In genomic region chr5:64043694-64044453, GRCm38 (mm10) we compare ENCODE assay signal across 18 mouse cellular contexts. TPM values are rescaled to one million over a fixed set of nuclear protein-coding genes. Genes with fewer than 3 reads are reported as not detected.
DNase-seq lines count a peak whose midpoint lies in the region; ATAC-seq and TF ChIP-seq lines count a peak whose summit lies in the region.
"Had no signal": no experiment of that assay in that cellular context is flagged by ENCODE, and none has a peak within 500 bp of the region (broad histone marks: within the 10 kb centered on the region; RNA-seq: fewer than 3 reads in every experiment).

No protein-coding gene starts in this region.

- no peak for TF ChIP-seq CTCF in brain, embryonic 14.5 days (IDR thresholded peaks at IDR 0.05; ENCODE audit: borderline replicate concordance, extremely low read depth, insufficient read depth, insufficient read length)
- TF ChIP-seq CTCF in forebrain, postnatal 0 days (IDR thresholded peaks at IDR 0.05; ENCODE audit: low read depth), result no peak

- no peak overlapping the region for H3K4me3 ChIP-seq in forebrain, postnatal 0 days (ENCODE audit: low read depth, low read length)
- no peak overlapping the region for H3K4me3 ChIP-seq in midbrain, embryonic 13.5 days (replicated peaks)
- H3K4me3 ChIP-seq: embryonic facial prominence, embryonic 13.5 days; heart, embryonic 13.5 days; limb, embryonic 10.5 days; liver, embryonic 12.5 days; megakaryocyte, embryonic 14.5 days; stomach, embryonic 15.5 days had no signal

- DNase-seq in layer of hippocampus, postnatal 36 days, result peak; percentile 24 to 25
- no peak for DNase-seq in layer of hippocampus, adult 9-10 months (ENCODE audit: low spot score)
- DNase-seq in brain, embryonic 14.5 days (ENCODE audit: low read depth), result peak; percentile 91
- DNase-seq in forebrain, postnatal 0 days, result peak; percentile 69
- no peak for DNase-seq in lung, postnatal 36 days
- no peak for DNase-seq in heart, postnatal 4 days
- no peak for DNase-seq in frontal cortex, postnatal 36 days (ENCODE audit: low spot score in 2 of 2)
- DNase-seq: cerebellum, adult 18-20 months; kidney, adult 18-20 months; kidney, postnatal 25 days had no signal

- H3K27ac ChIP-seq in forebrain, postnatal 0 days (ENCODE audit: low read depth, low read length), result peak overlapping the region; percentile 45; the same call in 1 of the 2 replicates
- peak overlapping the region; percentile 51 for H3K27ac ChIP-seq in midbrain, embryonic 13.5 days
- H3K27ac ChIP-seq: embryonic facial prominence, embryonic 13.5 days; heart, embryonic 13.5 days; limb, embryonic 10.5 days; liver, embryonic 12.5 days; stomach, embryonic 15.5 days had no signal

- WGBS in forebrain, postnatal 0 days, result 21% methylated on average over 5 of the region's 5 CpGs
- 30% methylated on average over 5 of the region's 5 CpGs for WGBS in midbrain, embryonic 13.5 days

- H3K36me3 ChIP-seq in forebrain, postnatal 0 days (ENCODE audit: insufficient read depth), result no peaks in the 10 kb centered on the region
- H3K36me3 ChIP-seq in midbrain, embryonic 13.5 days, result no peaks in the 10 kb centered on the region
- H3K36me3 ChIP-seq: embryonic facial prominence, embryonic 13.5 days; heart, embryonic 13.5 days; limb, embryonic 10.5 days; liver, embryonic 12.5 days; stomach, embryonic 15.5 days had no signal

- no peaks in the 10 kb centered on the region for H3K9me3 ChIP-seq in forebrain, postnatal 0 days (ENCODE audit: low read length)
- H3K9me3 ChIP-seq in midbrain, embryonic 13.5 days, result no peaks in the 10 kb centered on the region
- H3K9me3 ChIP-seq: embryonic facial prominence, embryonic 13.5 days; heart, embryonic 13.5 days; limb, embryonic 10.5 days; liver, embryonic 12.5 days; megakaryocyte, embryonic 14.5 days; stomach, embryonic 15.5 days had no signal

- peaks cover 4% of the 10 kb centered on the region; the same call in 1 of the 2 replicates for H3K4me1 ChIP-seq in forebrain, postnatal 0 days (ENCODE audit: insufficient read depth)
- H3K4me1 ChIP-seq in midbrain, embryonic 13.5 days (replicated peaks), result peaks cover 34% of the 10 kb centered on the region
- H3K4me1 ChIP-seq: liver, embryonic 12.5 days; stomach, embryonic 15.5 days had no signal

- ATAC-seq in forebrain, postnatal 0 days, result peak; percentile 78
- peak; percentile 59 for ATAC-seq in midbrain, embryonic 13.5 days
- ATAC-seq: liver, embryonic 12.5 days; lung, postnatal 0 days had no signal

- H3K9ac ChIP-seq in forebrain, postnatal 0 days, result no peak overlapping the region
- H3K9ac ChIP-seq in midbrain, embryonic 13.5 days (replicated peaks), result no peak overlapping the region
- H3K9ac ChIP-seq: embryonic facial prominence, embryonic 13.5 days; heart, embryonic 13.5 days; liver, embryonic 12.5 days; stomach, embryonic 15.5 days had no signal

- H3K27me3 ChIP-seq in forebrain, postnatal 0 days (ENCODE audit: insufficient read depth, low read length), result no peaks in the 10 kb centered on the region
- no peaks in the 10 kb centered on the region for H3K27me3 ChIP-seq in midbrain, embryonic 13.5 days
- H3K27me3 ChIP-seq: embryonic facial prominence, embryonic 13.5 days; stomach, embryonic 15.5 days had no signal

- H3K4me2 ChIP-seq in forebrain, postnatal 0 days (ENCODE audit: low read depth), result no peak overlapping the region
- no peak overlapping the region for H3K4me2 ChIP-seq in midbrain, embryonic 13.5 days (replicated peaks)
- H3K4me2 ChIP-seq: embryonic facial prominence, embryonic 13.5 days; heart, embryonic 13.5 days; liver, embryonic 12.5 days; stomach, embryonic 15.5 days had no signal

- no peak for TF ChIP-seq POLR2A in brain, embryonic 14.5 days (IDR thresholded peaks at IDR 0.05; ENCODE audit: borderline replicate concordance, extremely low read depth, insufficient read depth, insufficient read length, poor library complexity, severe bottlenecking)

RNA-seq across cellular contexts. Expression of gene Pgm2, which starts 48.9 kb away (rescaled TPM):
- 10 to 100 TPM in 1 of 2 experiments, 1 to 10 TPM in 1; 8.3 to 10.0 TPM for total RNA-seq in layer of hippocampus, postnatal 36 days (2021)
- 17.2 and 20.7 TPM in 2 replicates for polyA plus RNA-seq in brain, embryonic 14.5 days (2012; rRNA removed)
- total RNA-seq in forebrain, postnatal 0 days (2014; rRNA removed), result 10.0 and 12.9 TPM in 2 replicates
- polyA plus RNA-seq in forebrain, postnatal 0 days (2015; fragmentation: Nextera tagmentation; extraction: Ambion mirVana), result 14.7 and 17.1 TPM in 2 replicates
- polyA plus RNA-seq in midbrain, embryonic 13.5 days (2015; fragmentation: Nextera tagmentation; extraction: Ambion mirVana), result 20.8 and 22.2 TPM in 2 replicates
- 10 to 100 TPM; 13.2 to 14.5 TPM for total RNA-seq in heart, postnatal 4 days (2021)

Comparison
In these comparisons a context has a peak if more than half of its experiments do, and no peak if none do; other contexts are left out.
1. DNase-seq: peak in layer of hippocampus, postnatal 36 days (2 of 2), brain, embryonic 14.5 days (single experiment) and forebrain, postnatal 0 days (single experiment); none in layer of hippocampus, adult 9-10 months (single experiment), lung, postnatal 36 days (single experiment), heart, postnatal 4 days (single experiment) and frontal cortex, postnatal 36 days (0 of 2).